Comparison of ENCODE assay signal across 29 mouse cellular contexts in the genomic region with DNA sequence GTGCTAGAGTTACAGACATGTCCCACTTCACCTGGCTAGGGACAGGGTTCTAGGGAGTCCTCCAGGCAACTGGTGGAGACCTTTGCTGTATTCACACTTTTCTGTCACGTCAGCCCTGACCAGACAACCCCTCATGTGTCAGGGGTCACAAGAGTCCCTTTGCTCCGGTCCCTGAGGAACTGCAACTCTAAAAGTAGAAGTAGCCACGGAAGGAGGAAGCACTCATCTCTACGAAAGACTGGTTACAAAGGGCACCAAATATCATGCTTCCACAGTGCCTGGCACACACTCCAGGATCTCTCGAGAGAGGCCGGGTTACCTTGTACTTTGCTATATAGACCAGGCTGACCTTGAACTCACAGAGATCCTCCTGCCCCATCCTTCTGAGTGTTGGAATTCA. TPM values are rescaled to one million over a fixed set of nuclear protein-coding genes. Genes with fewer than 3 reads are reported as not detected.
DNase-seq lines count a peak whose midpoint lies in the region; ATAC-seq and TF ChIP-seq lines count a peak whose summit lies in the region.
"Had no signal": no experiment of that assay in that cellular context is flagged by ENCODE, and none has a peak within 500 bp of the region (broad histone marks: within the 10 kb centered on the region; RNA-seq: fewer than 3 reads in every experiment).

No protein-coding gene starts in this region.

- H3K9ac ChIP-seq in midbrain, embryonic 11.5 days (ENCODE audit: low read length) = no peak overlapping the region
- no peak overlapping the region for H3K9ac ChIP-seq in midbrain, embryonic 14.5 days (replicated peaks; ENCODE audit: low read length)
- peak overlapping the region; percentile 37; the same call in 1 of the 2 replicates for H3K9ac ChIP-seq in liver, embryonic 14.5 days (replicated peaks)
- H3K9ac ChIP-seq: forebrain, embryonic 13.5 days; heart, embryonic 13.5 days; hindbrain, embryonic 14.5 days; limb, embryonic 15.5 days; lung, embryonic 15.5 days; neural tube, embryonic 13.5 days; stomach, embryonic 15.5 days had no signal

- no peak for TF ChIP-seq EP300 in liver, embryonic 14.5 days (IDR thresholded peaks at IDR 0.05; ENCODE audit: low read depth)

- H3K4me3 ChIP-seq in midbrain, embryonic 11.5 days (ENCODE audit: low read depth, low read length) = no peak overlapping the region
- H3K4me3 ChIP-seq in midbrain, embryonic 14.5 days (replicated peaks; ENCODE audit: low read depth, low read length) = no peak overlapping the region
- no peak overlapping the region for H3K4me3 ChIP-seq in liver, embryonic 14.5 days (ENCODE audit: insufficient read depth in 1 of 2, low read depth in 2 of 2, low read length in 2 of 2)
- H3K4me3 ChIP-seq: forebrain, embryonic 13.5 days; heart, adult 2 months; heart, embryonic 13.5 days; limb, embryonic 10.5 days; limb, embryonic 15.5 days; lung, embryonic 15.5 days; midbrain, embryonic 10.5 days; neural tube, embryonic 13.5 days; stomach, embryonic 15.5 days had no signal

- no peaks in the 10 kb centered on the region for H3K9me3 ChIP-seq in midbrain, embryonic 11.5 days (ENCODE audit: control insufficient read depth, low read length)
- H3K9me3 ChIP-seq in midbrain, embryonic 14.5 days (ENCODE audit: control insufficient read depth, low read length) = no peaks in the 10 kb centered on the region
- no peaks in the 10 kb centered on the region for H3K9me3 ChIP-seq in liver, embryonic 14.5 days (ENCODE audit: control insufficient read depth, low read length)
- H3K9me3 ChIP-seq: forebrain, embryonic 13.5 days; heart, embryonic 13.5 days; limb, embryonic 10.5 days; limb, embryonic 15.5 days; lung, embryonic 15.5 days; midbrain, embryonic 10.5 days; neural tube, embryonic 13.5 days; stomach, embryonic 15.5 days had no signal

- WGBS in midbrain, embryonic 11.5 days = 92% methylated on average over 6 of the region's 6 CpGs
- 91% methylated on average over 6 of the region's 6 CpGs for WGBS in midbrain, embryonic 14.5 days
- WGBS in liver, embryonic 14.5 days (ENCODE audit: insufficient replicate concordance) = 66% methylated on average over 6 of the region's 6 CpGs

- peak; percentile 21 for DNase-seq in midbrain, embryonic 11.5 days (ENCODE audit: low spot score, missing footprints)
- DNase-seq in midbrain, embryonic 14.5 days = no peak
- no peak for DNase-seq in liver, embryonic 14.5 days (ENCODE audit: low read depth in 3 of 3, low spot score in 3 of 3)
- no peak for DNase-seq in adrenal gland, postnatal 36 days
- DNase-seq: B cell, adult 2 months; cerebellum, adult 11 months; cerebellum, adult 9-10 months; cerebellum, postnatal 36 days; gastrocnemius, postnatal 10 days; heart, adult 2 months; heart, postnatal 10 days; kidney, adult 11 months; kidney, postnatal 14 days; layer of hippocampus, adult 9-11 months; lung, postnatal 4 days; right cerebral cortex, postnatal 4 days; thymus, postnatal 25 days had no signal

- H3K36me3 ChIP-seq in midbrain, embryonic 11.5 days (ENCODE audit: control insufficient read depth, insufficient read depth, low read length) = peaks cover 3% of the 10 kb centered on the region
- H3K36me3 ChIP-seq in midbrain, embryonic 14.5 days (ENCODE audit: control insufficient read depth, insufficient read depth, low read length) = peaks cover 84% of the 10 kb centered on the region
- peaks cover 31% of the 10 kb centered on the region for H3K36me3 ChIP-seq in liver, embryonic 14.5 days (replicated peaks; ENCODE audit: control insufficient read depth, insufficient read depth, low read depth)

- TF ChIP-seq CTCF in liver, embryonic 14.5 days (IDR thresholded peaks at IDR 0.05; ENCODE audit: low read depth) = no peak

- no peaks in the 10 kb centered on the region for H3K4me1 ChIP-seq in midbrain, embryonic 11.5 days (ENCODE audit: control insufficient read depth, insufficient read depth, low read length)
- H3K4me1 ChIP-seq in midbrain, embryonic 14.5 days (ENCODE audit: control insufficient read depth, insufficient read depth, low read length) = peaks cover 6% of the 10 kb centered on the region
- peaks cover 65 to 73% of the 10 kb centered on the region in 2 experiments for H3K4me1 ChIP-seq in liver, embryonic 14.5 days (replicated peaks; ENCODE audit: control insufficient read depth in 2 of 2, insufficient read depth in 2 of 2, low read length in 1 of 2)

- H3K27ac ChIP-seq in midbrain, embryonic 11.5 days (ENCODE audit: low read depth, low read length) = no peak overlapping the region
- H3K27ac ChIP-seq in midbrain, embryonic 14.5 days (replicated peaks; ENCODE audit: low read depth, low read length) = no peak overlapping the region
- peak overlapping the region; percentile 92 for H3K27ac ChIP-seq in liver, embryonic 14.5 days
- H3K27ac ChIP-seq: forebrain, embryonic 13.5 days; heart, adult 2 months; heart, embryonic 13.5 days; hindbrain, embryonic 14.5 days; limb, embryonic 10.5 days; limb, embryonic 15.5 days; lung, embryonic 15.5 days; midbrain, embryonic 10.5 days; neural tube, embryonic 13.5 days; stomach, embryonic 15.5 days had no signal

- no peak overlapping the region for H3K4me2 ChIP-seq in midbrain, embryonic 11.5 days
- H3K4me2 ChIP-seq in midbrain, embryonic 14.5 days (ENCODE audit: low read length) = no peak overlapping the region
- peak overlapping the region; percentile 1 for H3K4me2 ChIP-seq in liver, embryonic 14.5 days (ENCODE audit: low read depth)
- H3K4me2 ChIP-seq: forebrain, embryonic 13.5 days; heart, embryonic 13.5 days; hindbrain, embryonic 14.5 days; limb, embryonic 15.5 days; lung, embryonic 15.5 days; neural tube, embryonic 13.5 days; stomach, embryonic 15.5 days had no signal

- no peak for ATAC-seq in midbrain, embryonic 11.5 days (ENCODE audit: low FRiP score)
- no peak for ATAC-seq in midbrain, embryonic 14.5 days (ENCODE audit: low FRiP score, low TSS enrichment)
- ATAC-seq in liver, embryonic 14.5 days (ENCODE audit: insufficient read depth) = no peak
- peak; percentile 64 for ATAC-seq in megakaryocyte, adult 5-6 weeks (ENCODE audit: poor library complexity, severe bottlenecking)
- no peak for ATAC-seq in cerebellum, adult (ENCODE audit: insufficient number of reproducible peaks, low FRiP score, low TSS enrichment)
- ATAC-seq: forebrain, embryonic 13.5 days had no signal

- no peaks in the 10 kb centered on the region for H3K27me3 ChIP-seq in midbrain, embryonic 11.5 days (ENCODE audit: control insufficient read depth, insufficient read depth, low read length)
- no peaks in the 10 kb centered on the region for H3K27me3 ChIP-seq in midbrain, embryonic 14.5 days (ENCODE audit: control insufficient read depth, insufficient read depth, low read length)
- no peaks in the 10 kb centered on the region for H3K27me3 ChIP-seq in liver, embryonic 14.5 days (ENCODE audit: control insufficient read depth, insufficient read depth, low read length)
- H3K27me3 ChIP-seq: forebrain, embryonic 13.5 days; heart, embryonic 13.5 days; limb, embryonic 15.5 days; lung, embryonic 15.5 days; neural tube, embryonic 13.5 days; stomach, embryonic 15.5 days had no signal

RNA-seq across cellular contexts. Expression of gene Hipk4, which starts 13.6 kb away (rescaled TPM):
- 0.18 and 0.21 TPM in 2 replicates for polyA plus RNA-seq in midbrain, embryonic 11.5 days (2014; fragmentation: Nextera tagmentation; extraction: Ambion mirVana)
- 0.43 and 0.78 TPM in 2 replicates for polyA plus RNA-seq in midbrain, embryonic 14.5 days (2014; fragmentation: Nextera tagmentation; extraction: Ambion mirVana)
- polyA plus RNA-seq in liver, embryonic 14.5 days (2012; rRNA removed) = 0.49 and 0.50 TPM in 2 replicates
- 0.06 TPM in 1 of 2 replicates, not detected in the other for polyA plus RNA-seq in liver, embryonic 14.5 days (2014; fragmentation: Nextera tagmentation; extraction: Ambion mirVana)
- total RNA-seq in megakaryocyte, adult 5-6 weeks (2015) = not detected in 2 replicates
- total RNA-seq in megakaryocyte, adult 5-6 weeks (2017) = not detected in 2 replicates
- under 1 TPM; 0.23 to 0.26 TPM for total RNA-seq in adrenal gland, postnatal 36 days (2021)
- total RNA-seq: hematopoietic stem cell, adult 5-6 weeks had no signal

RNA-seq across cellular contexts. Expression of gene Pld3, which starts 16.4 kb away (rescaled TPM):
- polyA plus RNA-seq in midbrain, embryonic 11.5 days (2014; fragmentation: Nextera tagmentation; extraction: Ambion mirVana) = 62.5 and 63.5 TPM in 2 replicates
- polyA plus RNA-seq in midbrain, embryonic 14.5 days (2014; fragmentation: Nextera tagmentation; extraction: Ambion mirVana) = 114 and 134 TPM in 2 replicates
- 48.9 and 55.9 TPM in 2 replicates for polyA plus RNA-seq in liver, embryonic 14.5 days (2012; rRNA removed)
- polyA plus RNA-seq in liver, embryonic 14.5 days (2014; fragmentation: Nextera tagmentation; extraction: Ambion mirVana) = 55.0 TPM in 2 replicates
- total RNA-seq in megakaryocyte, adult 5-6 weeks (2015) = 7.7 and 19.6 TPM in 2 replicates
- 6.6 and 8.0 TPM in 2 replicates for total RNA-seq in megakaryocyte, adult 5-6 weeks (2017)
- total RNA-seq in adrenal gland, postnatal 36 days (2021) = 100 to 1,000 TPM; 106 to 146 TPM

RNA-seq across cellular contexts. Expression of gene 2310022A10Rik, which starts 16.4 kb away (rescaled TPM):
- polyA plus RNA-seq in midbrain, embryonic 11.5 days (2014; fragmentation: Nextera tagmentation; extraction: Ambion mirVana) = 24.6 and 26.5 TPM in 2 replicates
- 26.3 and 35.3 TPM in 2 replicates for polyA plus RNA-seq in midbrain, embryonic 14.5 days (2014; fragmentation: Nextera tagmentation; extraction: Ambion mirVana)
- 13.8 and 14.9 TPM in 2 replicates for polyA plus RNA-seq in liver, embryonic 14.5 days (2012; rRNA removed)
- polyA plus RNA-seq in liver, embryonic 14.5 days (2014; fragmentation: Nextera tagmentation; extraction: Ambion mirVana) = 12.7 and 14.6 TPM in 2 replicates
- 9.4 and 9.9 TPM in 2 replicates for total RNA-seq in megakaryocyte, adult 5-6 weeks (2015)
- 3.3 and 7.2 TPM in 2 replicates for total RNA-seq in megakaryocyte, adult 5-6 weeks (2017)
- total RNA-seq in adrenal gland, postnatal 36 days (2021) = 10 to 100 TPM; 15.0 to 15.8 TPM

RNA-seq across cellular contexts. Expression of gene Prx, which starts 37.5 kb away (rescaled TPM):
- 0.77 and 0.85 TPM in 2 replicates for polyA plus RNA-seq in midbrain, embryonic 11.5 days (2014; fragmentation: Nextera tagmentation; extraction: Ambion mirVana)
- polyA plus RNA-seq in midbrain, embryonic 14.5 days (2014; fragmentation: Nextera tagmentation; extraction: Ambion mirVana) = 0.77 and 0.97 TPM in 2 replicates
- 0.55 and 0.73 TPM in 2 replicates for polyA plus RNA-seq in liver, embryonic 14.5 days (2012; rRNA removed)
- 0.23 and 0.29 TPM in 2 replicates for polyA plus RNA-seq in liver, embryonic 14.5 days (2014; fragmentation: Nextera tagmentation; extraction: Ambion mirVana)
- total RNA-seq in megakaryocyte, adult 5-6 weeks (2015) = 0.05 and 0.16 TPM in 2 replicates
- 0.22 TPM in 1 of 2 replicates, not detected in the other for total RNA-seq in megakaryocyte, adult 5-6 weeks (2017)
- 1 to 10 TPM; 2.1 to 3.2 TPM for total RNA-seq in adrenal gland, postnatal 36 days (2021)

RNA-seq across cellular contexts. Expression of gene Sertad1, which starts 49.9 kb away (rescaled TPM):
- polyA plus RNA-seq in midbrain, embryonic 11.5 days (2014; fragmentation: Nextera tagmentation; extraction: Ambion mirVana) = 13.4 and 15.5 TPM in 2 replicates
- 6.0 and 7.5 TPM in 2 replicates for polyA plus RNA-seq in midbrain, embryonic 14.5 days (2014; fragmentation: Nextera tagmentation; extraction: Ambion mirVana)
- 9.9 and 13.5 TPM in 2 replicates for polyA plus RNA-seq in liver, embryonic 14.5 days (2012; rRNA removed)
- 19.7 and 20.3 TPM in 2 replicates for polyA plus RNA-seq in liver, embryonic 14.5 days (2014; fragmentation: Nextera tagmentation; extraction: Ambion mirVana)
- total RNA-seq in megakaryocyte, adult 5-6 weeks (2015) = 17.4 and 18.9 TPM in 2 replicates
- 11.2 and 19.7 TPM in 2 replicates for total RNA-seq in megakaryocyte, adult 5-6 weeks (2017)
- 10 to 100 TPM; 30.0 to 38.4 TPM for total RNA-seq in adrenal gland, postnatal 36 days (2021)
